Mouse (Mus musculus): ENCODE data around the gene Bnip3. TPM values are rescaled to one million over a fixed set of nuclear protein-coding genes. Genes with fewer than 3 reads are reported as not detected.

Gene Bnip3
- total and polyA plus RNA-seq, 3 experiments, result 20.8 to 294 (median 102) TPM

DNA sequence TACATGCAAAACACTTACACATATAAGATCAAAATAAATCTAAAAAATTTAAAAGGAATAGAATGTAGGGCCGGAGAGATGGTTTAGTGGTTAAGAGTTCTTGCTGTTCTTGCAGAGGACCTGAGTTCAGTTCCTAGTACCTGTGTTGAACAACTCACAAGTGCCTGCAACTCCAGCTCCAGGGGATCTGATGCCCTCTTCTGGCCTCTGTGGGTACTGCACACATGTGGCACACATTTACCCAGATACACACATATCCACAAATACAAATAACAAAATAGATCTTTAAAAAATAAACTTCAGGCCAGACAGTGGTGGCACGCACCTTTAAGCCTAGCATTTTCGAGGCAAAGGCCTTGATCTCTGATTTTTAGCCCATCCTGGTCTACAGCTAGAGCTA is 25.2 kb upstream of the Bnip3 start:
- no peak overlapping the region for H3K27ac ChIP-seq (ENCODE audit: insufficient read depth, low read depth)
- dilution Hi-C loops (cut with MboI; ENCODE audit: extremely low pct_ligation_motif_present, extremely low pct_unique_long_range_greater_than_20kb, low sequenced_read_pairs), result no loop called here
- H3K4me3 ChIP-seq (replicated peaks in 1 of 3; ENCODE audit: low read depth in 2 of 3, low read length in 2 of 3, poor library complexity in 1 of 3), result no peak overlapping the region
- no peak overlapping the region for H3K9ac ChIP-seq (ENCODE audit: insufficient read depth, low read depth)
- no peaks in the 10 kb centered on the region for H3K4me1 ChIP-seq (ENCODE audit: control insufficient read depth in 1 of 2, insufficient read depth in 2 of 2)
- TF ChIP-seq MYC (IDR thresholded peaks at IDR 0.05; ENCODE audit: low read depth, low read length) (no peak), ETS1 (conservative IDR thresholded peaks at IDR 0.05; ENCODE audit: low read depth, low read length) (no peak), JUN (IDR thresholded peaks at IDR 0.05; ENCODE audit: insufficient read depth, low read depth, low read length) (no peak), EP300 (IDR thresholded peaks at IDR 0.05; ENCODE audit: low read length) (no peak), MAFK (IDR thresholded peaks at IDR 0.05; ENCODE audit: insufficient replicate concordance, low read length) (no peak)
- no peak for DNase-seq (ENCODE audit: extremely low read depth)
- H3K9me3 ChIP-seq (replicated peaks; ENCODE audit: low read length), result peaks cover 17% of the 10 kb centered on the region
- no peak overlapping the region for H3K4me2 ChIP-seq (ENCODE audit: insufficient read depth, low read depth, poor library complexity, severe bottlenecking)
- H3K27me3 ChIP-seq (replicated peaks), result peaks cover 40% of the 10 kb centered on the region
- no peaks in the 10 kb centered on the region for H3K79me2 ChIP-seq (replicated peaks; ENCODE audit: control insufficient read depth, extremely low read depth, insufficient read depth, poor library complexity, severe bottlenecking)
- H3K36me3 ChIP-seq (replicated peaks in 1 of 2; ENCODE audit: control insufficient read depth in 1 of 2, insufficient read depth in 1 of 2, low read length in 1 of 2), result no peaks in the 10 kb centered on the region
- in situ Hi-C loops (cut with MboI; ENCODE audit: low pct_ligation_motif_present, low pct_unique_long_range_greater_than_20kb, low sequenced_read_pairs), result no loop called here

DNA sequence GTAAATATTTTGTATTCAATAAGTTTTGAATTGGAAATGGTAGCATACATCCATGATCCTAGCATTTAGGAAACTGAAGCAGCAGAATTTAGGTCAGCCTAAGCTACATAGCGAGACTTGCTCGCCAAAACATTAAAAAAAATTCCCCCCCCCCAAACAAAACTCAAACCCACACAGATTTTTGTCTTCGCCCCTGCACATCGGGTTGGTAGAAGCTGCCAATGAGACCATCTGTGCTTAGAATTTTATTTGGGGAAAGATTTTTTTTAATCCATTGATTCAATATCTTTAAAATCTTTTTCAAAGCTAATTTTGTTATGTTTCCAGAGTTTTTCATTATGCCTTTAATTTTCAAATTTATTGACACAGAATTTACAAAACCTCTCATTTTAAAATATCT is 19.1 kb upstream of the Bnip3 start:
- H3K9ac ChIP-seq (ENCODE audit: insufficient read depth, low read depth), result no peak overlapping the region
- no peak overlapping the region for H3K4me3 ChIP-seq (replicated peaks in 1 of 3; ENCODE audit: low read depth in 2 of 3, low read length in 2 of 3, poor library complexity in 1 of 3)
- no peak overlapping the region for H3K4me2 ChIP-seq (ENCODE audit: insufficient read depth, low read depth, poor library complexity, severe bottlenecking)
- dilution Hi-C loops (cut with MboI; ENCODE audit: extremely low pct_ligation_motif_present, extremely low pct_unique_long_range_greater_than_20kb, low sequenced_read_pairs) (no loop called here), in situ Hi-C loops (cut with MboI; ENCODE audit: low pct_ligation_motif_present, low pct_unique_long_range_greater_than_20kb, low sequenced_read_pairs) (no loop called here)
- no peak overlapping the region for H3K27ac ChIP-seq (ENCODE audit: insufficient read depth, low read depth)
- no peaks in the 10 kb centered on the region for H3K4me1 ChIP-seq (ENCODE audit: control insufficient read depth in 1 of 2, insufficient read depth in 2 of 2)
- no peaks in the 10 kb centered on the region for H3K79me2 ChIP-seq (replicated peaks; ENCODE audit: control insufficient read depth, extremely low read depth, insufficient read depth, poor library complexity, severe bottlenecking)
- H3K27me3 ChIP-seq (replicated peaks), result peaks cover 40% of the 10 kb centered on the region
- no peaks in the 10 kb centered on the region for H3K36me3 ChIP-seq (replicated peaks in 1 of 2; ENCODE audit: control insufficient read depth in 1 of 2, insufficient read depth in 1 of 2, low read length in 1 of 2)
- no peak for DNase-seq (ENCODE audit: extremely low read depth)
- no peak for TF ChIP-seq UBTF (IDR thresholded peaks at IDR 0.05; ENCODE audit: low read depth, low read length)
- TF ChIP-seq EP300 (IDR thresholded peaks at IDR 0.05; ENCODE audit: low read length), result no peak
- no peak for TF ChIP-seq CTCF (conservative IDR thresholded peaks at IDR 0.05 in 1 of 2, IDR thresholded peaks at IDR 0.05 in 1 of 2; ENCODE audit: low read depth in 2 of 2, low read length in 2 of 2)
- no peak for TF ChIP-seq MYC (IDR thresholded peaks at IDR 0.05; ENCODE audit: low read depth, low read length)
- TF ChIP-seq NELFE (IDR thresholded peaks at IDR 0.05; ENCODE audit: low read depth, low read length), result no peak
- no peak for TF ChIP-seq PAX5 (IDR thresholded peaks at IDR 0.05; ENCODE audit: low read length)
- TF ChIP-seq RAD21 (IDR thresholded peaks at IDR 0.05; ENCODE audit: low read depth, low read length), result no peak
- TF ChIP-seq MAZ (IDR thresholded peaks at IDR 0.05; ENCODE audit: low read depth, low read length), result no peak
- TF ChIP-seq SIN3A (IDR thresholded peaks at IDR 0.05; ENCODE audit: low read length), result no peak
- TF ChIP-seq IRF4 (IDR thresholded peaks at IDR 0.05; ENCODE audit: low read depth, low read length), result no peak
- TF ChIP-seq ZKSCAN1 (IDR thresholded peaks at IDR 0.05; ENCODE audit: borderline replicate concordance, low read depth, low read length), result no peak
- no peak for TF ChIP-seq ZC3H11A (IDR thresholded peaks at IDR 0.05; ENCODE audit: low read depth, low read length)
- H3K9me3 ChIP-seq (replicated peaks; ENCODE audit: low read length), result peaks cover 5% of the 10 kb centered on the region

Measured in CH12.LX (cell line).